Comparison of ENCODE assay signal across 17 mouse cellular contexts in genomic region chr9:119408898-119409664, GRCm38 (mm10). TPM values are rescaled to one million over a fixed set of nuclear protein-coding genes. Genes with fewer than 3 reads are reported as not detected.
DNase-seq lines count a peak whose midpoint lies in the region; ATAC-seq and TF ChIP-seq lines count a peak whose summit lies in the region.
"Had no signal": no experiment of that assay in that cellular context is flagged by ENCODE, and none has a peak within 500 bp of the region (broad histone marks: within the 10 kb centered on the region; RNA-seq: fewer than 3 reads in every experiment).

No protein-coding gene starts in this region.

- no peak; the same call in 1 of the 2 replicates for ATAC-seq in kidney, embryonic 14.5 days (ENCODE audit: low FRiP score, low TSS enrichment)
- ATAC-seq in heart, postnatal 0 days (ENCODE audit: insufficient read depth, low read depth): peak; percentile 36
- no peak for ATAC-seq in megakaryocyte progenitor cell, adult 5-6 weeks (replicated peaks; ENCODE audit: poor library complexity)
- ATAC-seq: forebrain, postnatal 0 days had no signal

- peaks cover 22% of the 10 kb centered on the region; the same call in 1 of the 2 replicates for H3K9me3 ChIP-seq in kidney, embryonic 14.5 days (ENCODE audit: control insufficient read depth, low read length)
- H3K9me3 ChIP-seq in heart, postnatal 0 days (replicated peaks; ENCODE audit: control insufficient read depth, low read length): peaks cover 23% of the 10 kb centered on the region
- H3K9me3 ChIP-seq: hindbrain, embryonic 15.5 days; liver, embryonic 15.5 days had no signal

- H3K27ac ChIP-seq in cerebellum, adult 2 months (ENCODE audit: insufficient read depth, low read length): 0 out of 2 replicates have a peak overlapping the region, but pooled peaks have one; percentile 5
- H3K27ac ChIP-seq in kidney, embryonic 14.5 days (ENCODE audit: low read depth, low read length): peak overlapping the region; percentile 65; the same call in 1 of the 2 replicates
- H3K27ac ChIP-seq in cortical plate, adult 2 months (ENCODE audit: insufficient read depth, low read length): 0 out of 2 replicates have a peak overlapping the region, but pooled peaks have one; percentile 16
- peak overlapping the region; percentile 56 for H3K27ac ChIP-seq in heart, postnatal 0 days (ENCODE audit: low read depth)
- H3K27ac ChIP-seq: hindbrain, embryonic 15.5 days; liver, embryonic 15.5 days had no signal

- H3K27me3 ChIP-seq in cerebellum, adult 2 months (ENCODE audit: control insufficient read depth, insufficient read depth, low read length): no peaks in the 10 kb centered on the region
- H3K27me3 ChIP-seq in kidney, embryonic 14.5 days (ENCODE audit: control insufficient read depth, insufficient read depth, low read length): no peaks in the 10 kb centered on the region
- no peaks in the 10 kb centered on the region for H3K27me3 ChIP-seq in heart, postnatal 0 days (ENCODE audit: control insufficient read depth, insufficient read depth, low read length)
- H3K27me3 ChIP-seq: hindbrain, embryonic 15.5 days had no signal

- no peak overlapping the region for H3K4me2 ChIP-seq in kidney, embryonic 14.5 days (replicated peaks; ENCODE audit: low read depth, low read length)
- no peak overlapping the region for H3K4me2 ChIP-seq in heart, postnatal 0 days (ENCODE audit: low read depth, low read length)
- H3K4me2 ChIP-seq: hindbrain, embryonic 15.5 days; liver, embryonic 15.5 days had no signal

- no peak overlapping the region for H3K4me3 ChIP-seq in cerebellum, adult 2 months (replicated peaks; ENCODE audit: insufficient read depth, low read depth, low read length)
- H3K4me3 ChIP-seq in kidney, embryonic 14.5 days (ENCODE audit: low read length): no peak overlapping the region
- H3K4me3 ChIP-seq in cortical plate, adult 2 months (ENCODE audit: insufficient read depth, low read length): no peak overlapping the region
- no peak overlapping the region for H3K4me3 ChIP-seq in heart, postnatal 0 days (ENCODE audit: low read depth, low read length)
- H3K4me3 ChIP-seq: hindbrain, embryonic 15.5 days; liver, embryonic 15.5 days had no signal

- no peak for TF ChIP-seq EP300 in heart, postnatal 0 days (IDR thresholded peaks at IDR 0.05; ENCODE audit: low read depth)

- DNase-seq in cerebellum, adult 2 months: no peak
- no peak for DNase-seq in cerebellum, postnatal 25 days
- no peak for DNase-seq in kidney, adult 18-20 months
- DNase-seq in heart, postnatal 0 days (ENCODE audit: low spot score): no peak
- DNase-seq in thymus, postnatal 10 days (ENCODE audit: low spot score in 2 of 2): no peak
- DNase-seq: forebrain, postnatal 0 days; thymus, postnatal 4 days had no signal

- WGBS in cerebellum, adult 2 months: 39% methylated on average over 11 of the region's 11 CpGs
- 58% methylated on average over 11 of the region's 11 CpGs for WGBS in kidney, embryonic 14.5 days
- 47% methylated on average over 11 of the region's 11 CpGs for WGBS in heart, postnatal 0 days

- H3K36me3 ChIP-seq in kidney, embryonic 14.5 days (ENCODE audit: control insufficient read depth, insufficient read depth, low read length): peaks cover 2% of the 10 kb centered on the region; the same call in 1 of the 2 replicates
- H3K36me3 ChIP-seq in heart, postnatal 0 days (replicated peaks; ENCODE audit: control insufficient read depth, insufficient read depth, low read length): no peaks in the 10 kb centered on the region; the same call in 1 of the 2 replicates
- H3K36me3 ChIP-seq: G1E; hindbrain, embryonic 15.5 days; liver, embryonic 15.5 days had no signal

- H3K4me1 ChIP-seq in cerebellum, adult 2 months (ENCODE audit: control insufficient read depth, insufficient read depth, low read length): peaks cover 19% of the 10 kb centered on the region
- H3K4me1 ChIP-seq in kidney, embryonic 14.5 days (ENCODE audit: control insufficient read depth, insufficient read depth, low read length): peaks cover 36% of the 10 kb centered on the region
- H3K4me1 ChIP-seq in cortical plate, adult 2 months (ENCODE audit: control insufficient read depth, insufficient read depth, low read length): peaks cover 4% of the 10 kb centered on the region; the same call in 1 of the 2 replicates
- peaks cover 16% of the 10 kb centered on the region; the same call in 1 of the 2 replicates for H3K4me1 ChIP-seq in heart, postnatal 0 days (ENCODE audit: control insufficient read depth, insufficient read depth)

- H3K9ac ChIP-seq in kidney, embryonic 14.5 days (ENCODE audit: low read depth, low read length): peak overlapping the region; percentile 13; the same call in 1 of the 2 replicates
- no peak overlapping the region for H3K9ac ChIP-seq in heart, postnatal 0 days (replicated peaks; ENCODE audit: low read depth, low read length)
- H3K9ac ChIP-seq: forebrain, postnatal 0 days; hindbrain, embryonic 15.5 days; liver, embryonic 15.5 days had no signal

- TF ChIP-seq CTCF in cerebellum, adult 2 months (IDR thresholded peaks at IDR 0.05; ENCODE audit: borderline replicate concordance, insufficient read depth, low read depth, low read length): no peak
- TF ChIP-seq CTCF in cortical plate, adult 2 months (IDR thresholded peaks at IDR 0.05; ENCODE audit: extremely low read depth, insufficient read depth, low read length): no peak
- no peak for TF ChIP-seq CTCF in heart, postnatal 0 days (IDR thresholded peaks at IDR 0.05; ENCODE audit: low read depth)

- no peak for TF ChIP-seq POLR2A in cerebellum, adult 2 months (IDR thresholded peaks at IDR 0.05; ENCODE audit: borderline replicate concordance, insufficient read depth, low read length)
- no peak for TF ChIP-seq POLR2A in cortical plate, adult 2 months (IDR thresholded peaks at IDR 0.05; ENCODE audit: extremely low read depth, insufficient read depth, low read length)

RNA-seq across cellular contexts. Expression of gene Acvr2b, which starts 7.2 kb away (rescaled TPM):
- polyA plus RNA-seq in cerebellum, adult 2 months (2012; rRNA removed): 4.5 and 5.0 TPM in 2 replicates
- 57.4 and 67.0 TPM in 2 replicates for polyA plus RNA-seq in kidney, embryonic 14.5 days (2014; fragmentation: Nextera tagmentation; extraction: Ambion mirVana)
- polyA plus RNA-seq in cortical plate, adult 2 months (2012; rRNA removed): 4.8 and 5.8 TPM in 2 replicates
- 4.3 and 6.6 TPM in 2 replicates for total RNA-seq in heart, postnatal 0 days (2014; rRNA removed; ENCODE audit: low replicate concordance)
- 6.6 and 6.8 TPM in 2 replicates for polyA plus RNA-seq in heart, postnatal 0 days (2015; fragmentation: Nextera tagmentation; extraction: Ambion mirVana)
- 1.2 TPM in 2 replicates for total RNA-seq in megakaryocyte progenitor cell, adult 5-6 weeks (2015)
- 0.68 and 1.2 TPM in 2 replicates for total RNA-seq in megakaryocyte progenitor cell, adult 5-6 weeks (2017)

RNA-seq across cellular contexts. Expression of gene Exog, which starts 35.7 kb away (rescaled TPM):
- polyA plus RNA-seq in cerebellum, adult 2 months (2012; rRNA removed): 13.0 and 14.1 TPM in 2 replicates
- polyA plus RNA-seq in kidney, embryonic 14.5 days (2014; fragmentation: Nextera tagmentation; extraction: Ambion mirVana): 21.4 and 27.8 TPM in 2 replicates
- 17.9 and 18.1 TPM in 2 replicates for polyA plus RNA-seq in cortical plate, adult 2 months (2012; rRNA removed)
- total RNA-seq in heart, postnatal 0 days (2014; rRNA removed; ENCODE audit: low replicate concordance): 1.4 and 3.0 TPM in 2 replicates
- polyA plus RNA-seq in heart, postnatal 0 days (2015; fragmentation: Nextera tagmentation; extraction: Ambion mirVana): 4.2 and 4.8 TPM in 2 replicates
- 8.7 and 10.2 TPM in 2 replicates for total RNA-seq in megakaryocyte progenitor cell, adult 5-6 weeks (2015)
- 5.1 and 5.2 TPM in 2 replicates for total RNA-seq in megakaryocyte progenitor cell, adult 5-6 weeks (2017)

RNA-seq across cellular contexts. Expression of gene Slc22a14, which starts 43.7 kb away (rescaled TPM):
- not detected in 2 replicates for polyA plus RNA-seq in cerebellum, adult 2 months (2012; rRNA removed)
- polyA plus RNA-seq in kidney, embryonic 14.5 days (2014; fragmentation: Nextera tagmentation; extraction: Ambion mirVana): not detected in 2 replicates
- 0.29 TPM in 1 of 2 replicates, not detected in the other for polyA plus RNA-seq in cortical plate, adult 2 months (2012; rRNA removed)
- total RNA-seq in heart, postnatal 0 days (2014; rRNA removed; ENCODE audit: low replicate concordance): 0.19 TPM in 1 of 2 replicates, not detected in the other
- 0.08 and 0.11 TPM in 2 replicates for polyA plus RNA-seq in heart, postnatal 0 days (2015; fragmentation: Nextera tagmentation; extraction: Ambion mirVana)
- not detected in 2 replicates for total RNA-seq in megakaryocyte progenitor cell, adult 5-6 weeks (2015)
- total RNA-seq in megakaryocyte progenitor cell, adult 5-6 weeks (2017): not detected in 2 replicates
- total RNA-seq: forebrain, postnatal 0 days; G1E; layer of hippocampus, postnatal 25 days had no signal
- polyA plus RNA-seq: embryonic facial prominence, embryonic 11.5 days; forebrain, postnatal 0 days; G1E; hindbrain, embryonic 15.5 days; neural tube, embryonic 14.5 days; small intestine, adult 2 months had no signal

RNA-seq across cellular contexts. Expression of gene Xylb, which starts 51.9 kb away (rescaled TPM):
- 5.9 and 6.1 TPM in 2 replicates for polyA plus RNA-seq in cerebellum, adult 2 months (2012; rRNA removed)
- 7.2 and 17.9 TPM in 2 replicates for polyA plus RNA-seq in kidney, embryonic 14.5 days (2014; fragmentation: Nextera tagmentation; extraction: Ambion mirVana)
- 7.8 and 8.2 TPM in 2 replicates for polyA plus RNA-seq in cortical plate, adult 2 months (2012; rRNA removed)
- total RNA-seq in heart, postnatal 0 days (2014; rRNA removed; ENCODE audit: low replicate concordance): 0.04 and 0.12 TPM in 2 replicates
- 0.26 and 0.46 TPM in 2 replicates for polyA plus RNA-seq in heart, postnatal 0 days (2015; fragmentation: Nextera tagmentation; extraction: Ambion mirVana)
- total RNA-seq in megakaryocyte progenitor cell, adult 5-6 weeks (2015): 3.6 and 3.8 TPM in 2 replicates
- total RNA-seq in megakaryocyte progenitor cell, adult 5-6 weeks (2017): 2.2 and 5.2 TPM in 2 replicates

Comparison
In these comparisons a context has a peak if more than half of its experiments do, and no peak if none do; other contexts are left out.
1. H3K27ac ChIP-seq: peak in every context shown above with its lines; median percentile 65 in kidney, embryonic 14.5 days; 56 in heart, postnatal 0 days; 16 in cortical plate, adult 2 months; 5 in cerebellum, adult 2 months.